Mouse (Mus musculus): ENCODE results near the gene Irf2bpl. TPM values are rescaled to one million over a fixed set of nuclear protein-coding genes. Genes with fewer than 3 reads are reported as not detected.

Gene Irf2bpl
- polyA plus RNA-seq, 1 experiment from 2014 or later = 36.1 TPM

DNA sequence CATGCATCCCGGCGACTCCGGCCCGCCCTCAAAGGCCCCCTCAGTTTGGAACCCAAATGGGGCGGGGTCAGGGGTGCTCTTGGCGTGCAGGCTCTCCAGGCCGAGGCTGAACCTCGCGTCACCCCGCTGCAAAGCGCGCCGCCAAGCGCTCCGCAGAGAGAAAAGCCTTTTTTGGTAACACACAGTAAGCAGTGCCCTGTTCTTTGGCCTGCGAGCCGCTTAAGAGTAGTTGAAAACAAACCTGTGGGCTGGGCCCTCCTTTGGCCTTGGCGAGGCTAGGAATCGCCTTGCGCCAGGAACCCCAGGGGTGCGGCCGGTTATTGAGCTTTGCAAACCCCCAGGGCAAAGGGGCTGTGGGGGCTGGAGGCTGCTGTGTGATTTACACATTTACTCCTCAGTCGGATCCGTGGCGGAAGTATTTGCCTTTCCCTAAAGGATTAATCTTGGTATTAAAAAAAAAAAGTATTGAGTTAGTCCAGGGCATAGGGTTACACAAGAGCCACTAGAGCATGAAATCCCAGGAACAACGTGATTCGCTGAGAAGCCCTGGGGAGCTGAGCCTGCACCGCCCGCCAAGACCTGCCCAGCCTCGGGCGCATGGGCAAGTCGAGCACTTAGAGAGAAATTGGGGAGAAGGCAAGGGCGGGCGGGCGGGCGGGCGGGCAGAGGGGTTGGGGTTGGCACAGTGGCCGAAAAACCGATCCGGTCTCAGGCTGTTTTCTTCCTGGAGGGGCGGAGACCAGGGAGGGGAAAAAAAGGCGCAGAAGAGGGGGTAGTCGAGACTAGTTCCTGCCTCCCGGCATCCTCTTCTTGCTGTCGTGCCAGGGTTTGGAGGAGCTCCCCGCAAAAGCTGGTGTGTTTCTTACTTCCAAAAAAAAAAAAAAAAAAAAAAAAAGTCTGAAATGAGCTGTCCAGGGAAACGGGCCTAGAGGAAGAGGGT lies 3.8 kb upstream of the Irf2bpl start:
- peak overlapping the region; percentile 29 to 35 for H3K4me3 ChIP-seq (ENCODE audit: control insufficient read depth in 1 of 2, insufficient read depth in 1 of 2, low read depth in 1 of 2, low read length in 2 of 2)
- no peaks in the 10 kb centered on the region for H3K9me3 ChIP-seq (ENCODE audit: control insufficient read depth, low read length)
- H3K9ac ChIP-seq (ENCODE audit: low read length) = peak overlapping the region; percentile 84
- under 1% methylated on average over 46 of the region's 47 CpGs for WGBS
- H3K27ac ChIP-seq (replicated peaks in 1 of 2; ENCODE audit: control insufficient read depth in 1 of 2, insufficient read depth in 1 of 2, low read depth in 2 of 2, low read length in 2 of 2) = peak overlapping the region; percentile 97 to 99
- peak; percentile 49 for ATAC-seq (ENCODE audit: insufficient number of reproducible peaks, insufficient read depth, low FRiP score, low read depth)
- H3K4me2 ChIP-seq (ENCODE audit: low read length) = peak overlapping the region; percentile 82
- no peaks in the 10 kb centered on the region for H3K27me3 ChIP-seq (ENCODE audit: control insufficient read depth, insufficient read depth, low read length)
- H3K4me1 ChIP-seq (ENCODE audit: control insufficient read depth in 2 of 2, insufficient read depth in 2 of 2, low read length in 2 of 2) = peaks cover 52 to 80% of the 10 kb centered on the region in 2 experiments
- H3K36me3 ChIP-seq (ENCODE audit: control insufficient read depth, insufficient read depth, low read length) = no peaks in the 10 kb centered on the region

DNA sequence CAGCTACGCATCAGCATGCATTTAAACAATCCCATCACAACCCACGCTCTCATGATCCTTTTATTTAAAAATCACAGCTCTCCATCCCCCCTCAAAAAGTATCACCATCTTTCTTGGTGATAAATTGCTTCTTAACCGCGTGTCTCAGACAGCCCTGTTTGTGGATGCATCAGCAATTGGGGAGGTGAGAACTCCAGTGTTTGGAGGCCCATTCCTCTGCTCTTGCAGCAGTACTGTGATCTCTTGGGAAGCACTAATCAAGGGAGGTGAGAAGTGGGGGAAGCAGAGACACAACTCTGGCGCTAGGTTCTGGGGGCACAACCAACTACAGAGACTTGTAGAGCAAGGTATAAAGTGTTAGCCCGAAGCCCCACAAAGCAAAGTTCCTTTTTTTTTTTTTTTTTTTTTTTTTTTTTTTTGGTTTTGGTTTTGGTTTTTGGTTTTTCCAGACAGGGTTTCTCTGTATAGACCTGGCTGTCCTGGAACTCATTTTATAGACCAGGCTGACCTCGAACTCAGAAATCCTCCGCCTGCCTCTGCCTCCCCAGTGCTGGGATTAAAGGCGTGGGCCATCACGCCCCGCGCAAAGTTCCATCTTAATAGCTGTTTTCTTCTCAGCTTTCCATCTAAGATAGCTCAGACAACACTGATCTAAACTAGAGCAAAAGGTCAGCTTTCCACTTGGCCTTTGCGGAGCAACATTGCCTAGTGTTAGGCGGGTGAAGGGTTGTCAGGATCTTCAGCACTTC lies 3.0 kb upstream of the Irf2bpl start:
- H3K9ac ChIP-seq (ENCODE audit: low read length) = peak overlapping the region; percentile 84
- ATAC-seq (ENCODE audit: insufficient number of reproducible peaks, insufficient read depth, low FRiP score, low read depth) = no peak
- peak overlapping the region in 1 of 2 experiments; percentile 35; a peak in 3 of 4 replicates for H3K4me3 ChIP-seq (ENCODE audit: control insufficient read depth in 1 of 2, insufficient read depth in 1 of 2, low read depth in 1 of 2, low read length in 2 of 2)
- H3K27me3 ChIP-seq (ENCODE audit: control insufficient read depth, insufficient read depth, low read length) = no peaks in the 10 kb centered on the region
- H3K9me3 ChIP-seq (ENCODE audit: control insufficient read depth, low read length) = no peaks in the 10 kb centered on the region
- WGBS = 46% methylated on average over 14 of the region's 14 CpGs
- peaks cover 44 to 72% of the 10 kb centered on the region in 2 experiments for H3K4me1 ChIP-seq (ENCODE audit: control insufficient read depth in 2 of 2, insufficient read depth in 2 of 2, low read length in 2 of 2)
- H3K27ac ChIP-seq (replicated peaks in 1 of 2; ENCODE audit: control insufficient read depth in 1 of 2, insufficient read depth in 1 of 2, low read depth in 2 of 2, low read length in 2 of 2) = peak overlapping the region; percentile 97 to 100
- peak overlapping the region; percentile 82 for H3K4me2 ChIP-seq (ENCODE audit: low read length)
- peaks cover 1% of the 10 kb centered on the region for H3K36me3 ChIP-seq (ENCODE audit: control insufficient read depth, insufficient read depth, low read length)

DNA sequence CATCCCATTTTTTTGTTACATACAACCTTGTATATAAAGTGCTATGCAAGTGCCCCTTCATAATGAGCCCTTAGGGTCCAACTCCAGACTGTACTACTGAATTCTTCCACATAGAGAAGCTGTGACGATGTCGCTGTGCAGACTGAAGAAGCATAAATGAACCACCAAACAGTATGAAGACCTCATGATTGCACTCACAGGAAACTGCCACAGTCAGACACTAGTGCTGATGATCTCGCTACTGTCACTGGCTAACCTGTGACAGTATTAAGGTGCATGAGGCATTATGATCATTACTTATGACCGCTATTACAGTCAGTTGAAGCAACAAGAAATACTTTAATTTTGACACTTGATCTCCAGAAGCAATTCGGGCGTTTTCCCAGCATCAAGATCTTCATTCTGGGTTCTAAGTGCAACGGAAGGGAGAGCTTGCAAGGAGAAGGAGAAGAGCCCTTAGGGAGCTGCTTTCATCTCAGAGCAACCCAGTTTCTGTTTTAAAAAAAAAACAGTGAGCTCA lies 1.9 kb upstream of the Irf2bpl start:
- Histone ChIP-seq H3K4me3 (ENCODE audit: control insufficient read depth in 1 of 2, insufficient read depth in 1 of 2, low read depth in 1 of 2, low read length in 2 of 2) (no peak overlapping the region), H3K9me3 (ENCODE audit: control insufficient read depth, low read length) (no peaks in the 10 kb centered on the region), H3K4me1 (ENCODE audit: control insufficient read depth in 2 of 2, insufficient read depth in 2 of 2, low read length in 2 of 2) (peaks cover 38 to 61% of the 10 kb centered on the region in 2 experiments), H3K4me2 (ENCODE audit: low read length) (no peak overlapping the region), H3K36me3 (ENCODE audit: control insufficient read depth, insufficient read depth, low read length) (peaks cover 11% of the 10 kb centered on the region), H3K27me3 (ENCODE audit: control insufficient read depth, insufficient read depth, low read length) (no peaks in the 10 kb centered on the region), H3K9ac (ENCODE audit: low read length) (peak overlapping the region; percentile 11; the same call in 1 of the 2 replicates), H3K27ac (replicated peaks in 1 of 2; ENCODE audit: control insufficient read depth in 1 of 2, insufficient read depth in 1 of 2, low read depth in 2 of 2, low read length in 2 of 2) (peak overlapping the region in 1 of 2 experiments; percentile 100; a peak in 2 of 4 replicates)
- ATAC-seq (ENCODE audit: insufficient number of reproducible peaks, insufficient read depth, low FRiP score, low read depth) = no peak
- WGBS = 71% methylated on average over 7 of the region's 7 CpGs

DNA sequence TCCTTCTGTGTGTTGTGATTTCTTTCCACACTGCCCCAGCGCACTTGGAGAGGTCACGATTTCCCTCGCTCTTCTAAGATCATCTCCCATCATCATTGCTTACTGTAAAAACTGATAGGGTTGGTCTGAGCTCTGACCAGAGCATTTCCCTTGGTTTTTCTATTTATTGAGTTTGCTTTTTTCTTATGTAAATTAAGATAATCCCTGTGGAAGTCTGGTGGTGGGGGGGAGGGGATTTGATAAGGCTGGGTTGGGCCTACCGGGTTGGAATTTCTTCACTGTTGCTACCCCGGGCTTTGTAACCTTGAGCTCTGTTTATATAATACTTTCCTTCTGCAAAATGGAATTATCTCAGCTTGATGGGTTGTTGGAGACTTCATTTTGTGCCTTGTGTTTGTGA lies 1.1 kb upstream of the Irf2bpl start:
- Histone ChIP-seq H3K36me3 (ENCODE audit: control insufficient read depth, insufficient read depth, low read length) (peaks cover 13% of the 10 kb centered on the region), H3K27ac (replicated peaks in 1 of 2; ENCODE audit: control insufficient read depth in 1 of 2, insufficient read depth in 1 of 2, low read depth in 2 of 2, low read length in 2 of 2) (peak overlapping the region; percentile 79 to 100; a peak in 3 of 4 replicates), H3K27me3 (ENCODE audit: control insufficient read depth, insufficient read depth, low read length) (no peaks in the 10 kb centered on the region), H3K4me3 (ENCODE audit: control insufficient read depth in 1 of 2, insufficient read depth in 1 of 2, low read depth in 1 of 2, low read length in 2 of 2) (peak overlapping the region in 1 of 2 experiments; percentile 85; a peak in 1 of 4 replicates), H3K9me3 (ENCODE audit: control insufficient read depth, low read length) (no peaks in the 10 kb centered on the region), H3K9ac (ENCODE audit: low read length) (peak overlapping the region; percentile 70), H3K4me2 (ENCODE audit: low read length) (peak overlapping the region; percentile 82), H3K4me1 (ENCODE audit: control insufficient read depth in 2 of 2, insufficient read depth in 2 of 2, low read length in 2 of 2) (peaks cover 32 to 54% of the 10 kb centered on the region in 2 experiments)
- ATAC-seq (ENCODE audit: insufficient number of reproducible peaks, insufficient read depth, low FRiP score, low read depth) = no peak
- WGBS = 26% methylated on average over 5 of the region's 5 CpGs

DNA sequence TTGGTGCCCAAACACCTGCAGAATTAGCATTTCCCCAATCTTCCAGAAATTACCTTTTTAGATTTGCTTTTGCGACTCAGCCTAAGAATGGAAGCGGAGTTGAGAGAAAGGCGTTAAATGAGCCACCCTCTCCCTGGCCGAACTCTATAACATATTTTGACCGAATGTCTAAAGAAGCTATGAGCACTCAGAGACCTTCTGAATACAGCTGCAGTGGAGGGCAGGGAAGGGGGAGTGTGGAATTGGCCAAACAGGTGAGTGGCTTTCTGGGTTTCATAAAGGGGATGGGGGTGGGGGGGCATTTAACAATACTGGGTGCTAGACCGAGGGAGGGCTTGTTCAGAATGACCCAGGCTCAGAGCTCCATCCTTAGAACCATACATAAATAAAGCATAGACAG lies 738 bp upstream of the Irf2bpl start:
- no peak for ATAC-seq (ENCODE audit: insufficient number of reproducible peaks, insufficient read depth, low FRiP score, low read depth)
- H3K36me3 ChIP-seq (ENCODE audit: control insufficient read depth, insufficient read depth, low read length) = peaks cover 17% of the 10 kb centered on the region
- peak overlapping the region; percentile 70 for H3K9ac ChIP-seq (ENCODE audit: low read length)
- H3K4me3 ChIP-seq (ENCODE audit: control insufficient read depth in 1 of 2, insufficient read depth in 1 of 2, low read depth in 1 of 2, low read length in 2 of 2) = peak overlapping the region; percentile 29 to 85; a peak in 3 of 4 replicates
- no peaks in the 10 kb centered on the region for H3K27me3 ChIP-seq (ENCODE audit: control insufficient read depth, insufficient read depth, low read length)
- 12% methylated on average over 6 of the region's 6 CpGs for WGBS
- H3K27ac ChIP-seq (replicated peaks in 1 of 2; ENCODE audit: control insufficient read depth in 1 of 2, insufficient read depth in 1 of 2, low read depth in 2 of 2, low read length in 2 of 2) = peak overlapping the region; percentile 79 to 100
- peaks cover 29 to 53% of the 10 kb centered on the region in 2 experiments for H3K4me1 ChIP-seq (ENCODE audit: control insufficient read depth in 2 of 2, insufficient read depth in 2 of 2, low read length in 2 of 2)
- peak overlapping the region; percentile 82 for H3K4me2 ChIP-seq (ENCODE audit: low read length)
- H3K9me3 ChIP-seq (ENCODE audit: control insufficient read depth, low read length) = no peaks in the 10 kb centered on the region

DNA sequence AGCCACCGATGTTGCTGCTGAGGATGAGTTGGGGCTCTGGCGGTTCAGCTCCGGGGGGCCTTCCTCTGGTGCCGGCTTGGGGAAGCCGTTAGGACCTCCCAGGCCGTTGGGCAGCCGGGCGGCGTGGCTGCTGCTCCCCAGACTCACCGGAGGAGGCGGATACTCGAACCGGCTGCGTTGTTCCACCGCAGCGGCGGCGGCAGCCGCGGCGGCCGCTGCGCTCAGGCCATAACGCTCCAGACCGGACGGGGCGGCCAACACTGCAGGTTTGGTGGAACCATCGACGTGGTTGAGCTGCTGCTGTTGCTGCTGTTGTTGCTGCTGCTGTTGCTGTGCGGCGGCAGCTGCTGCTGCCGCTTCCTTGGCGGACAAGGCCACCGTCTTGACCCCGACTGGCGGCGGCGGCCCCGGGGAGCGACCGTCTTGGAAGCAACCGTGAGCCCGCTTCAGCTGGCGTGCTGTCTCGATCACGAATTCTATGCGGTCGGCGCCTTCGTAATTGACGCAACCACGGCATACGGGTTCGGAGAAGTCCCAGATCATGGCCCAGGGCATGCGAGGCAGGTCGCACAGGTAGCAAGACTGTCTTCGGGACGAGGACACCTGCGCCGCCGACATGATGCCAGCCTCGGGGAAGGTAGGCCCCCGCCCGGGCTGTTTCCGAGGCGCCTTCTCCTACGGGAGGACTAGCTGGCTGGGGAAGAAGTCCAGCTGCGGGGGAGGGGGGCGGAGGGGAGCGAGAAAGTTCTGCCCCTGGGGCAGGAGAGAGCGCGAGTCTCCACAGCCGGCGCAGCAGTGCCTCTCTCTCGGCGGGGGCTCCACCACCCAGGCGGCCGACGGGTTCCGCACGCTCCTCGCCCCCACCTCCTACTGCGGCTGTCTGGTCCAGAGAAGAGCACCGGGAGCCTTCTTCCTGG lies 1.1 kb downstream of the Irf2bpl start:
- H3K27ac ChIP-seq (replicated peaks in 1 of 2; ENCODE audit: control insufficient read depth in 1 of 2, insufficient read depth in 1 of 2, low read depth in 2 of 2, low read length in 2 of 2) = peak overlapping the region; percentile 100
- ATAC-seq (ENCODE audit: insufficient number of reproducible peaks, insufficient read depth, low FRiP score, low read depth) = no peak
- peaks cover 23 to 56% of the 10 kb centered on the region in 2 experiments for H3K4me1 ChIP-seq (ENCODE audit: control insufficient read depth in 2 of 2, insufficient read depth in 2 of 2, low read length in 2 of 2)
- WGBS = under 1% methylated on average over 81 of the region's 84 CpGs
- H3K4me3 ChIP-seq (ENCODE audit: control insufficient read depth in 1 of 2, insufficient read depth in 1 of 2, low read depth in 1 of 2, low read length in 2 of 2) = peak overlapping the region; percentile 85 to 88
- H3K9me3 ChIP-seq (ENCODE audit: control insufficient read depth, low read length) = no peaks in the 10 kb centered on the region
- H3K4me2 ChIP-seq (ENCODE audit: low read length) = peak overlapping the region; percentile 93
- H3K36me3 ChIP-seq (ENCODE audit: control insufficient read depth, insufficient read depth, low read length) = peaks cover 24% of the 10 kb centered on the region
- peak overlapping the region; percentile 96 for H3K9ac ChIP-seq (ENCODE audit: low read length)
- H3K27me3 ChIP-seq (ENCODE audit: control insufficient read depth, insufficient read depth, low read length) = no peaks in the 10 kb centered on the region
